Comparison of ENCODE assay signal across 10 mouse cellular contexts in the genomic region with DNA sequence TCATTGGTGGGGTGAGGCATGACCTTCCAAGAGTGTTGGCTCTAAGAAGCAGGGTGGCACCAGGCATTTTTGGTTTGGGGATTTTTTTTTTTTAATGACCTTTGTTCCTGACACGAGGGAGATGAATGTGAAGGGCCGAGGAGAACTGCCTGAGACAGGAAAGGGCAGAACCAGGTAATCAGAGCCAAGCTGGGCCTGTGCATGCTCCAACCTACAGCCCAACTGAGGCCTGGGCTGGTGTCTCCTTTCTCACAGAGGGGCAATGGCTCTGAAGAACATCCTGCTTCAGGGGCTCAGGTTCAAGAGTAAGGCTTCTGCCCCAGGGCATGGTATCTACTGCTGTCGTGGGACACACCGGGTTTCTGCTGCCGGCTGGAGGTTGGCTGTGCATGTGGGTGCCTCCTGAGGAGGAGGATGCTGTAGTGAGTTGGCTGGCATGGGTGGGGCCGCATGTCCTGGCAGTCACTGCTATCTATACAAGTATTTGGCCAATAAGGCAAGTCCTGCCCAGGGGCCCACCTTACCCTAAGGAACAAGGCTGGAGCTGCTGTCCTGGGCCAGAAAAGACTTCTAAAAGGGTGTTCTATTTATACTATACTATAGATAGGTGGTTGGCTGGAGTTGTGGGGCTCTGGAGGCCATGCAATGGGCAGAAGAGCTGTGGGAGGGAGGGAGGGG. TPM values are rescaled to one million over a fixed set of nuclear protein-coding genes. Genes with fewer than 3 reads are reported as not detected.
DNase-seq lines count a peak whose midpoint lies in the region; ATAC-seq lines count a peak whose summit lies in the region.
"Had no signal": no experiment of that assay in that cellular context is flagged by ENCODE, and none has a peak within 500 bp of the region (broad histone marks: within the 10 kb centered on the region; RNA-seq: fewer than 3 reads in every experiment).

No protein-coding gene starts in this region.

- no peak for ATAC-seq in kidney, embryonic 15.5 days (replicated peaks; ENCODE audit: low FRiP score)
- ATAC-seq in kidney, embryonic 16.5 days (ENCODE audit: low FRiP score, low TSS enrichment) = no peak
- ATAC-seq in hindbrain, embryonic 13.5 days (ENCODE audit: low FRiP score) = no peak
- no peak for ATAC-seq in midbrain, embryonic 16.5 days

- H3K27me3 ChIP-seq in kidney, embryonic 15.5 days = no peaks in the 10 kb centered on the region
- no peaks in the 10 kb centered on the region for H3K27me3 ChIP-seq in kidney, embryonic 16.5 days (ENCODE audit: insufficient read depth, low read length)
- no peaks in the 10 kb centered on the region for H3K27me3 ChIP-seq in hindbrain, embryonic 13.5 days
- H3K27me3 ChIP-seq in midbrain, embryonic 16.5 days (ENCODE audit: control insufficient read depth, insufficient read depth, low read depth, low read length) = no peaks in the 10 kb centered on the region
- H3K27me3 ChIP-seq: hindbrain, embryonic 15.5 days had no signal

- peaks cover 66% of the 10 kb centered on the region for H3K36me3 ChIP-seq in kidney, embryonic 15.5 days
- peaks cover 28% of the 10 kb centered on the region for H3K36me3 ChIP-seq in kidney, embryonic 16.5 days (ENCODE audit: insufficient read depth, low read length)
- H3K36me3 ChIP-seq in hindbrain, embryonic 13.5 days = peaks cover 34% of the 10 kb centered on the region
- H3K36me3 ChIP-seq in midbrain, embryonic 16.5 days (ENCODE audit: control insufficient read depth, insufficient read depth, low read length) = peaks cover 17% of the 10 kb centered on the region

- no peak overlapping the region for H3K27ac ChIP-seq in kidney, embryonic 15.5 days
- no peak overlapping the region for H3K27ac ChIP-seq in kidney, embryonic 16.5 days (ENCODE audit: low read length)
- peak overlapping the region; percentile 79 for H3K27ac ChIP-seq in brown adipose tissue, adult 24 weeks (replicated peaks; ENCODE audit: low read depth, low read length)
- H3K27ac ChIP-seq in hindbrain, embryonic 13.5 days = 0 out of 2 replicates have a peak overlapping the region, but pooled peaks have one; percentile 6
- 0 out of 2 replicates have a peak overlapping the region, but pooled peaks have one; percentile 36 for H3K27ac ChIP-seq in midbrain, embryonic 16.5 days (ENCODE audit: low read length)

- no peaks in the 10 kb centered on the region for H3K9me3 ChIP-seq in kidney, embryonic 15.5 days (replicated peaks)
- H3K9me3 ChIP-seq in kidney, embryonic 16.5 days (ENCODE audit: low read length) = no peaks in the 10 kb centered on the region
- H3K9me3 ChIP-seq in hindbrain, embryonic 13.5 days = no peaks in the 10 kb centered on the region
- H3K9me3 ChIP-seq in midbrain, embryonic 16.5 days (replicated peaks; ENCODE audit: control insufficient read depth, low read length, poor library complexity, severe bottlenecking) = no peaks in the 10 kb centered on the region
- H3K9me3 ChIP-seq: hindbrain, embryonic 15.5 days had no signal

- WGBS in kidney, embryonic 15.5 days = 65% methylated on average over 6 of the region's 6 CpGs
- 56% methylated on average over 6 of the region's 6 CpGs for WGBS in kidney, embryonic 16.5 days
- 62% methylated on average over 6 of the region's 6 CpGs for WGBS in hindbrain, embryonic 13.5 days
- WGBS in midbrain, embryonic 16.5 days = 59% methylated on average over 6 of the region's 6 CpGs

- no peak overlapping the region for H3K9ac ChIP-seq in kidney, embryonic 15.5 days
- no peak overlapping the region for H3K9ac ChIP-seq in kidney, embryonic 16.5 days (replicated peaks; ENCODE audit: low read length)
- peak overlapping the region; percentile 49; the same call in 1 of the 2 replicates for H3K9ac ChIP-seq in hindbrain, embryonic 13.5 days
- H3K9ac ChIP-seq in midbrain, embryonic 16.5 days (ENCODE audit: low read depth, low read length) = 0 out of 2 replicates have a peak overlapping the region, but pooled peaks have one; percentile 14
- H3K9ac ChIP-seq: hindbrain, embryonic 15.5 days had no signal

- no peak overlapping the region for H3K4me3 ChIP-seq in kidney, embryonic 15.5 days (replicated peaks)
- no peak overlapping the region for H3K4me3 ChIP-seq in kidney, embryonic 16.5 days (ENCODE audit: low read length)
- H3K4me3 ChIP-seq in brown adipose tissue, adult 24 weeks (ENCODE audit: insufficient read depth, low read depth, low read length) = peak overlapping the region; percentile 49
- no peak overlapping the region; the same call in 1 of the 2 replicates for H3K4me3 ChIP-seq in hindbrain, embryonic 13.5 days
- no peak overlapping the region for H3K4me3 ChIP-seq in midbrain, embryonic 16.5 days (ENCODE audit: low read depth, low read length)
- H3K4me3 ChIP-seq: hindbrain, embryonic 15.5 days had no signal

- H3K4me2 ChIP-seq in kidney, embryonic 15.5 days = peak overlapping the region; percentile 75; the same call in 1 of the 2 replicates
- no peak overlapping the region for H3K4me2 ChIP-seq in kidney, embryonic 16.5 days (replicated peaks; ENCODE audit: low read depth, low read length)
- H3K4me2 ChIP-seq in hindbrain, embryonic 13.5 days = peak overlapping the region; percentile 93
- no peak overlapping the region for H3K4me2 ChIP-seq in midbrain, embryonic 16.5 days (ENCODE audit: low read length)

- no peak for DNase-seq in spleen, postnatal 10 days (ENCODE audit: low spot score in 2 of 2)
- no peak for DNase-seq in kidney, postnatal 10 days
- DNase-seq in urinary bladder, adult 2 months (ENCODE audit: low spot score) = no peak
- DNase-seq: right cerebral cortex, adult 18-20 months had no signal

- peaks cover 71% of the 10 kb centered on the region for H3K4me1 ChIP-seq in kidney, embryonic 15.5 days
- H3K4me1 ChIP-seq in kidney, embryonic 16.5 days (ENCODE audit: insufficient read depth, low read length) = peaks cover 58% of the 10 kb centered on the region
- H3K4me1 ChIP-seq in brown adipose tissue, adult 24 weeks (ENCODE audit: control insufficient read depth, insufficient read depth, insufficient read length, low read length) = peaks cover 21% of the 10 kb centered on the region
- H3K4me1 ChIP-seq in hindbrain, embryonic 13.5 days (replicated peaks) = peaks cover 74% of the 10 kb centered on the region
- H3K4me1 ChIP-seq in midbrain, embryonic 16.5 days (ENCODE audit: control insufficient read depth, insufficient read depth, low read length) = peaks cover 49% of the 10 kb centered on the region

RNA-seq across cellular contexts. Expression of gene Pkm, which starts 5.3 kb away (rescaled TPM):
- 1,267 and 1,340 TPM in 2 replicates for polyA plus RNA-seq in kidney, embryonic 15.5 days (2015; fragmentation: Nextera tagmentation; extraction: Ambion mirVana)
- polyA plus RNA-seq in kidney, embryonic 16.5 days (2015; fragmentation: Nextera tagmentation; extraction: Ambion mirVana) = 1,434 and 1,451 TPM in 2 replicates
- polyA plus RNA-seq in brown adipose tissue, adult 24 weeks (2012; ENCODE audit: insufficient read depth, insufficient read length, missing spikeins) = 1,903 and 1,933 TPM in 2 replicates
- polyA plus RNA-seq in hindbrain, embryonic 13.5 days (2015; fragmentation: Nextera tagmentation; extraction: Ambion mirVana) = 1,130 and 1,207 TPM in 2 replicates
- 962 and 996 TPM in 2 replicates for polyA plus RNA-seq in midbrain, embryonic 16.5 days (2015; fragmentation: Nextera tagmentation; extraction: Ambion mirVana)
- 888 and 1,061 TPM in 2 replicates for polyA plus RNA-seq in urinary bladder, adult 2 months (2012; rRNA removed)

RNA-seq across cellular contexts. Expression of gene Gramd2, which starts 18.5 kb away (rescaled TPM):
- 0.95 and 1.0 TPM in 2 replicates for polyA plus RNA-seq in kidney, embryonic 15.5 days (2015; fragmentation: Nextera tagmentation; extraction: Ambion mirVana)
- 1.4 and 1.5 TPM in 2 replicates for polyA plus RNA-seq in kidney, embryonic 16.5 days (2015; fragmentation: Nextera tagmentation; extraction: Ambion mirVana)
- 0.58 TPM in 1 of 2 replicates, not detected in the other for polyA plus RNA-seq in brown adipose tissue, adult 24 weeks (2012; ENCODE audit: insufficient read depth, insufficient read length, missing spikeins)
- 2.2 and 2.6 TPM in 2 replicates for polyA plus RNA-seq in hindbrain, embryonic 13.5 days (2015; fragmentation: Nextera tagmentation; extraction: Ambion mirVana)
- 5.1 and 6.1 TPM in 2 replicates for polyA plus RNA-seq in midbrain, embryonic 16.5 days (2015; fragmentation: Nextera tagmentation; extraction: Ambion mirVana)
- polyA plus RNA-seq in urinary bladder, adult 2 months (2012; rRNA removed) = 5.0 and 6.3 TPM in 2 replicates

RNA-seq across cellular contexts. Expression of gene Parp6, which starts 44.4 kb away (rescaled TPM):
- polyA plus RNA-seq in kidney, embryonic 15.5 days (2015; fragmentation: Nextera tagmentation; extraction: Ambion mirVana) = 22.9 and 27.6 TPM in 2 replicates
- polyA plus RNA-seq in kidney, embryonic 16.5 days (2015; fragmentation: Nextera tagmentation; extraction: Ambion mirVana) = 23.6 and 30.0 TPM in 2 replicates
- polyA plus RNA-seq in brown adipose tissue, adult 24 weeks (2012; ENCODE audit: insufficient read depth, insufficient read length, missing spikeins) = 32.8 and 40.1 TPM in 2 replicates
- polyA plus RNA-seq in hindbrain, embryonic 13.5 days (2015; fragmentation: Nextera tagmentation; extraction: Ambion mirVana) = 185 and 191 TPM in 2 replicates
- 214 and 222 TPM in 2 replicates for polyA plus RNA-seq in midbrain, embryonic 16.5 days (2015; fragmentation: Nextera tagmentation; extraction: Ambion mirVana)
- polyA plus RNA-seq in urinary bladder, adult 2 months (2012; rRNA removed) = 52.4 and 53.9 TPM in 2 replicates

Comparison
In these comparisons a context has a peak if more than half of its experiments do, and no peak if none do; other contexts are left out.
1. H3K4me2 ChIP-seq: peak in kidney, embryonic 15.5 days (single experiment) and hindbrain, embryonic 13.5 days (single experiment); none in kidney, embryonic 16.5 days (single experiment) and midbrain, embryonic 16.5 days (single experiment).
2. H3K27ac ChIP-seq: peak in brown adipose tissue, adult 24 weeks (single experiment), hindbrain, embryonic 13.5 days (single experiment) and midbrain, embryonic 16.5 days (single experiment); none in kidney, embryonic 15.5 days (single experiment) and kidney, embryonic 16.5 days (single experiment).
3. H3K9ac ChIP-seq: peak in hindbrain, embryonic 13.5 days (single experiment) and midbrain, embryonic 16.5 days (single experiment); none in kidney, embryonic 15.5 days (single experiment) and kidney, embryonic 16.5 days (single experiment).